ENCODE assay signal across 12 mouse cellular contexts in the genomic region with DNA sequence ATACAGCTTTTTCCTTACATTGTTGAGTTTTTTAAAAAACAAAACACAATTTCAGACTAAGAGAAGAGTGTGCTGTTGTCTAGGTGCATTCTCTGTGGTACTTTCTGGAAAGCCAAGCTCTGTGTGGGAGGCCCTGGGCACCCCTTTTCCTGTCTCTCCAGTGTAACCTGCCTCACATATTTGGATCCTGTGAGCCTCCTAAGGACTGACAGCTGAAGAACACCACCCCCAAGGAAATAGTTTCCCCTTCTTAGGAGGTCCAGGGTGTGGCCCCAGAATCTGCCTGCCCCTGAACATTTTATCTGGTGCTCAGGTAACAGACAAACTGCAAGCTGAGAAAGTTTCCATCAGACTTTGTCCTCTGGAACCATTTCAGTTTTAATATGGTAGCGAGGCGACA. TPM values are rescaled to one million over a fixed set of nuclear protein-coding genes. Genes with fewer than 3 reads are reported as not detected.
DNase-seq lines count a peak whose midpoint lies in the region; ATAC-seq and TF ChIP-seq lines count a peak whose summit lies in the region.
"Had no signal": no experiment of that assay in that cellular context is flagged by ENCODE, and none has a peak within 500 bp of the region (broad histone marks: within the 10 kb centered on the region; RNA-seq: fewer than 3 reads in every experiment).

No protein-coding gene starts in this region.

- H3K4me3 ChIP-seq in gastrocnemius, adult 2 months = no peak overlapping the region
- H3K4me3 ChIP-seq in kidney, embryonic 16.5 days (ENCODE audit: low read length) = no peak overlapping the region
- no peak overlapping the region for H3K4me3 ChIP-seq in neural tube, embryonic 13.5 days
- H3K4me3 ChIP-seq: liver, embryonic 13.5 days; neural tube, embryonic 12.5 days had no signal

- 91% methylated on average over 2 of the region's 2 CpGs for WGBS in kidney, embryonic 16.5 days
- 96% methylated on average over 2 of the region's 2 CpGs for WGBS in neural tube, embryonic 13.5 days

- H3K4me2 ChIP-seq in kidney, embryonic 16.5 days (replicated peaks; ENCODE audit: low read depth, low read length) = no peak overlapping the region
- no peak overlapping the region for H3K4me2 ChIP-seq in neural tube, embryonic 13.5 days
- H3K4me2 ChIP-seq: liver, embryonic 13.5 days; neural tube, embryonic 12.5 days had no signal

- peak overlapping the region; percentile 71 for H3K27ac ChIP-seq in gastrocnemius, adult 2 months
- no peak overlapping the region for H3K27ac ChIP-seq in kidney, embryonic 16.5 days (ENCODE audit: low read length)
- no peak overlapping the region for H3K27ac ChIP-seq in neural tube, embryonic 13.5 days (replicated peaks)
- H3K27ac ChIP-seq: hindbrain, postnatal 0 days; liver, embryonic 13.5 days; neural tube, embryonic 12.5 days had no signal

- no peaks in the 10 kb centered on the region for H3K36me3 ChIP-seq in kidney, embryonic 16.5 days (ENCODE audit: insufficient read depth, low read length)
- H3K36me3 ChIP-seq in neural tube, embryonic 13.5 days = no peaks in the 10 kb centered on the region
- H3K36me3 ChIP-seq: G1E; liver, embryonic 13.5 days; neural tube, embryonic 12.5 days had no signal

- ATAC-seq in kidney, embryonic 16.5 days (ENCODE audit: low FRiP score, low TSS enrichment) = no peak
- ATAC-seq in neural tube, embryonic 13.5 days (ENCODE audit: low read depth) = peak; percentile 40; the same call in 1 of the 2 replicates

- no peak for TF ChIP-seq CTCF in gastrocnemius, adult 2 months (IDR thresholded peaks at IDR 0.05)

- 0 out of 2 replicates have a peak overlapping the region, but pooled peaks have one; percentile 42 for H3K9ac ChIP-seq in kidney, embryonic 16.5 days (replicated peaks; ENCODE audit: low read length)
- H3K9ac ChIP-seq in neural tube, embryonic 13.5 days = no peak overlapping the region
- H3K9ac ChIP-seq: liver, embryonic 13.5 days; neural tube, embryonic 12.5 days had no signal

- intact Hi-C loops in gastrocnemius, adult 2 months (cut with DNase I) = loop anchor here (2.0 to 5.0 kb wide), 2 partner anchors 154 to 213 kb away; partner anchors contain the start of gene Stum
- intact Hi-C loops in gastrocnemius, postnatal 14 days (cut with DNase I; ENCODE audit: low total_unique reads) = loop anchor here (2.0 kb wide), 1 partner anchor 138 kb away; no protein-coding TSS in a partner anchor

- no peaks in the 10 kb centered on the region for H3K27me3 ChIP-seq in kidney, embryonic 16.5 days (ENCODE audit: insufficient read depth, low read length)
- H3K27me3 ChIP-seq in neural tube, embryonic 13.5 days = peaks cover 10% of the 10 kb centered on the region

- DNase-seq in gastrocnemius, adult 2 months = no peak
- no peak for DNase-seq in gastrocnemius, postnatal 14 days
- no peak for DNase-seq in kidney, adult 9 months
- DNase-seq in neural tube, embryonic 10.5 days (ENCODE audit: extremely low spot score, low spot score) = no peak
- DNase-seq in urinary bladder, postnatal 10 days (ENCODE audit: low spot score) = no peak
- no peak for DNase-seq in urinary bladder, postnatal 36 days (ENCODE audit: low spot score in 2 of 2)

- H3K9me3 ChIP-seq in kidney, embryonic 16.5 days (ENCODE audit: low read length) = no peaks in the 10 kb centered on the region
- no peaks in the 10 kb centered on the region for H3K9me3 ChIP-seq in neural tube, embryonic 13.5 days
- H3K9me3 ChIP-seq: G1E; liver, embryonic 13.5 days; neural tube, embryonic 12.5 days had no signal

- peaks cover 20% of the 10 kb centered on the region for H3K4me1 ChIP-seq in kidney, embryonic 16.5 days (ENCODE audit: insufficient read depth, low read length)
- H3K4me1 ChIP-seq in neural tube, embryonic 13.5 days (replicated peaks) = 0 out of 2 replicates have a peak, but pooled peaks cover 3% of the 10 kb centered on the region
- H3K4me1 ChIP-seq: neural tube, embryonic 12.5 days had no signal

RNA-seq across cellular contexts. Expression of gene Psen2, which starts 5.8 kb away (rescaled TPM):
- total RNA-seq in gastrocnemius, adult 2 months (2021) = 1 to 10 TPM; 7.8 to 9.5 TPM
- 10 to 100 TPM in 1 of 2 experiments, 1 to 10 TPM in 1; 10.0 to 10.3 TPM for total RNA-seq in gastrocnemius, postnatal 14 days (2021)
- 24.1 and 24.5 TPM in 2 replicates for polyA plus RNA-seq in kidney, embryonic 16.5 days (2015; fragmentation: Nextera tagmentation; extraction: Ambion mirVana)
- polyA plus RNA-seq in neural tube, embryonic 13.5 days (2015; fragmentation: Nextera tagmentation; extraction: Ambion mirVana) = 11.9 and 13.0 TPM in 2 replicates
